ENCODE assay signal across 25 mouse cellular contexts in genomic region chr16:27399719-27400253, GRCm38 (mm10). TPM values are rescaled to one million over a fixed set of nuclear protein-coding genes. Genes with fewer than 3 reads are reported as not detected.
"Had no signal": no experiment of that assay in that cellular context is flagged by ENCODE, and none has a peak within 500 bp of the region (broad histone marks: within the 10 kb centered on the region; RNA-seq: fewer than 3 reads in every experiment).

No protein-coding gene starts in this region.

- DNase-seq: liver, postnatal 0 days; lung, adult 2 months; lung, postnatal 4 days; midbrain, embryonic 14.5 days; retina, postnatal 1 day; right cerebral cortex, adult 18-20 months; right cerebral cortex, postnatal 25 days; right cerebral cortex, postnatal 4 days; thymus, adult 18-20 months; thymus, postnatal 14 days; thymus, postnatal 4 days had no signal

- H3K4me1 ChIP-seq: lung, embryonic 15.5 days; midbrain, embryonic 10.5 days; midbrain, embryonic 12.5 days had no signal

- H3K36me3 ChIP-seq: lung, embryonic 15.5 days; midbrain, embryonic 12.5 days; neural tube, embryonic 13.5 days had no signal

- ATAC-seq: liver, postnatal 0 days; lung, postnatal 0 days; midbrain, embryonic 16.5 days had no signal

- H3K4me3 ChIP-seq: lung, embryonic 15.5 days; midbrain, embryonic 10.5 days; midbrain, embryonic 12.5 days; myocyte; neural tube, embryonic 13.5 days; neural tube, embryonic 15.5 days had no signal

- H3K27me3 ChIP-seq: lung, embryonic 15.5 days; midbrain, embryonic 12.5 days; neural tube, embryonic 13.5 days; neural tube, embryonic 15.5 days had no signal

- H3K9ac ChIP-seq: liver, postnatal 0 days; lung, embryonic 15.5 days; midbrain, embryonic 12.5 days; neural tube, embryonic 13.5 days; neural tube, embryonic 15.5 days had no signal

- H3K4me2 ChIP-seq: lung, embryonic 15.5 days; midbrain, embryonic 12.5 days; neural tube, embryonic 13.5 days; neural tube, embryonic 15.5 days had no signal

- H3K27ac ChIP-seq: lung, embryonic 15.5 days; midbrain, embryonic 10.5 days; midbrain, embryonic 12.5 days; neural tube, embryonic 13.5 days; neural tube, embryonic 15.5 days had no signal

- H3K9me3 ChIP-seq: midbrain, embryonic 12.5 days; neural tube, embryonic 15.5 days had no signal

RNA-seq across cellular contexts. Expression of gene Uts2b, which starts 29.7 kb away (rescaled TPM):
- total RNA-seq: megakaryocyte, adult 5-6 weeks; megakaryocyte-erythroid progenitor cell, adult 5-6 weeks had no signal
- polyA plus RNA-seq: liver, postnatal 0 days; lung, adult 2 months; midbrain, embryonic 10.5 days; midbrain, embryonic 12.5 days; myocyte; small intestine, adult 2 months; spleen, adult 2 months; stomach, embryonic 14.5 days; thymus, postnatal 0 days had no signal
